Mouse (Mus musculus) liver, postnatal 0 days (tissue): Measurements from ENCODE around the gene Gm21970. TPM values are rescaled to one million over a fixed set of nuclear protein-coding genes. Genes with fewer than 3 reads are reported as not detected.
A peak's percentile ranks its signal among the peaks of the same experiment; 100 is the strongest.

Source experiments
- ATAC-seq: fragments of 200-750 bp; cut with Nextera tagmentation; 2 replicates; pipeline ENCODE4 v1.8.0; 2017; ENCODE audit warnings: mild to moderate bottlenecking, moderate library complexity
- DNase-seq: peaks from one replicate; pipeline ENCODE4 v3.0.0-alpha.2; 2016
- H3K27ac ChIP-seq: fragments of 300-500 bp; sonication (generic); 2 replicates; pipeline ENCODE4 v1.5.1; 2014; ENCODE audit warnings: antibody characterized with exemption, moderate library complexity, mild to moderate bottlenecking, low read depth
- H3K27me3 ChIP-seq: fragments of 300-500 bp; sonication (generic); 2 replicates; pipeline ENCODE4 v1.6.1; 2014; ENCODE audit warnings: low read length, control low read depth, mixed read lengths; ENCODE audit not compliant: insufficient read depth
- H3K36me3 ChIP-seq: fragments of 300-500 bp; sonication (generic); replicated peaks from 2 replicates; pipeline ENCODE4 v1.6.1; 2014; ENCODE audit warnings: mild to moderate bottlenecking, control low read depth, low read length, moderate library complexity, mixed read lengths; ENCODE audit not compliant: insufficient read depth
- H3K4me1 ChIP-seq: fragments of 300-500 bp; sonication (generic); 2 replicates; pipeline ENCODE4 v1.6.1; 2014; ENCODE audit warnings: antibody characterized with exemption, mild to moderate bottlenecking, control low read depth; ENCODE audit not compliant: insufficient read depth
- H3K4me2 ChIP-seq: fragments of 300-500 bp; sonication (generic); 2 replicates; pipeline ENCODE4 v1.6.1; 2014; ENCODE audit warnings: low read depth, mild to moderate bottlenecking, low read length, moderate library complexity, mixed read lengths
- H3K4me3 ChIP-seq: fragments of 300-500 bp; sonication (generic); 2 replicates; pipeline ENCODE4 v1.5.1; 2014; ENCODE audit warnings: low read depth, low read length
- H3K9ac ChIP-seq: fragments of 300-500 bp; sonication (generic); replicated peaks from 2 replicates; pipeline ENCODE4 v1.6.1; 2014; ENCODE audit warnings: mild to moderate bottlenecking, moderate library complexity
- H3K9me3 ChIP-seq: fragments of 300-500 bp; sonication (generic); 2 replicates; pipeline ENCODE4 v1.6.1; 2016; ENCODE audit warnings: mild to moderate bottlenecking, control low read depth, low read length, mixed read lengths
- CTCF ChIP-seq: sonication (generic); IDR thresholded peaks from 2 replicates; pipeline ENCODE4 v1.5.1; 2016; ENCODE audit warnings: antibody characterized with exemption, low read depth
- EP300 ChIP-seq: IDR thresholded peaks from 2 replicates; pipeline ENCODE4 v1.6.1; 2016; ENCODE audit warnings: antibody characterized with exemption, low read depth, mild to moderate bottlenecking
- WGBS: fragments of 180-500 bp; shearing (Covaris S2); extraction: QIAGEN DNeasy Blood & Tissue Kit; methylation state at CpG from one replicate; pipeline ENCODE4 v1.1.7; 2014; ENCODE audit not compliant: insufficient replicate concordance; 5-methylcytosine and 5-hydroxymethylcytosine counted together
- polyA plus RNA-seq: library from polyadenylated mRNA; unstranded; fragments of >200 nt; fragmentation: Nextera tagmentation; extraction: Ambion mirVana; gene quantifications from 2 replicates; pipeline ENCODE4 v1.2.1, GENCODE M21; 2015

The Gm21970 gene
- polyA plus RNA-seq, 1 experiment from 2014 or later = not detected

DNA sequence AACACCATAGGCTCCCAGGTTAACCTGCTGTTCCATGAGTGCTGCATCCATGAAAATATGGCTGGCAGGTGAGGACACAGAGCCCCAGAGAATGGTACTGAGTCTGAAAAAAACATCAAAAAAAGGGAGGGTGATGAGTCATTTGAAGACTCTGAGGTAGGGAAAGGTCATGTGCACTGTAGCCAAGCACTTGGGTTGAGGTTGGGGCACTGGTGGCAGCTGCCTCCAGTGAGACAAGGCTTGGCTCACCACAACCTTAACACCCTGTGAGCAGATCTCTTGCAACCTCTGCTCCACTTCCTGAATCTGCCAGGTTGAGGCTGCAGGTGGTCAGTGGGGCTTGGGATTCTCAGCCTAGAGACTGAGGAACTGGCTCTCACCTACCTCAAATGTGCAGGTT, 25.0 kb upstream of the Gm21970 start:
- no peak overlapping the region for H3K9ac ChIP-seq
- no peak overlapping the region for H3K4me3 ChIP-seq
- no peaks in the 10 kb centered on the region for H3K9me3 ChIP-seq
- DNase-seq (peak; percentile 38), ATAC-seq (peak; percentile 74)
- H3K36me3 ChIP-seq = no peaks in the 10 kb centered on the region
- H3K27ac ChIP-seq = peak overlapping the region; percentile 90
- no peak overlapping the region for H3K4me2 ChIP-seq
- no peaks in the 10 kb centered on the region for H3K27me3 ChIP-seq
- TF ChIP-seq EP300 = no peak
- TF ChIP-seq CTCF = no peak
- peaks cover 46% of the 10 kb centered on the region for H3K4me1 ChIP-seq

DNA sequence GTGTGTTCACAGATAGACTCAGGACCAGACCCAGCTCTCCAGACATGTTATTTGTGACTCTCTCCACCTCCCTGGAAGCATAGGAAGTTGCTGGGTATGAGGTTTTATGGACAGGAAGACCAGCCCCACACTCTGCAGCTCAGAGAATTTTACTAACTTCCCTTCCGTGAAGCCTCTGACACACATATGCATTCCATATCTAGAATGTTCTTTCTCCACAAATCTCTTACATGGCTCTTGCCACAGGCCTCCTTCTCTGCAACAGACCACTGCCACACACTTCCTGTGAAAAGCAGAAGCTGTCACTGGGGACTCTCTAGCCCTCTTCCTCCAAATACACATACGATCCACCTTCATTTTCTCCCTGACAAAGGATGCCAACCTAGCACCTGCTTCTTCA, 24.5 kb upstream of the Gm21970 start:
- TF ChIP-seq CTCF (no peak), EP300 (peak; percentile 36; the same call in 1 of the 2 replicates)
- 53% methylated on average over 2 of the region's 2 CpGs for WGBS
- no peak overlapping the region for H3K4me3 ChIP-seq
- H3K4me2 ChIP-seq = 0 out of 2 replicates have a peak overlapping the region, but pooled peaks have one; percentile 6
- H3K27ac ChIP-seq = peak overlapping the region; percentile 90
- H3K9me3 ChIP-seq = no peaks in the 10 kb centered on the region
- no peaks in the 10 kb centered on the region for H3K36me3 ChIP-seq
- ATAC-seq (peak; percentile 60), DNase-seq (peak; percentile 41)
- no peaks in the 10 kb centered on the region for H3K27me3 ChIP-seq
- peaks cover 44% of the 10 kb centered on the region for H3K4me1 ChIP-seq
- H3K9ac ChIP-seq = no peak overlapping the region

DNA sequence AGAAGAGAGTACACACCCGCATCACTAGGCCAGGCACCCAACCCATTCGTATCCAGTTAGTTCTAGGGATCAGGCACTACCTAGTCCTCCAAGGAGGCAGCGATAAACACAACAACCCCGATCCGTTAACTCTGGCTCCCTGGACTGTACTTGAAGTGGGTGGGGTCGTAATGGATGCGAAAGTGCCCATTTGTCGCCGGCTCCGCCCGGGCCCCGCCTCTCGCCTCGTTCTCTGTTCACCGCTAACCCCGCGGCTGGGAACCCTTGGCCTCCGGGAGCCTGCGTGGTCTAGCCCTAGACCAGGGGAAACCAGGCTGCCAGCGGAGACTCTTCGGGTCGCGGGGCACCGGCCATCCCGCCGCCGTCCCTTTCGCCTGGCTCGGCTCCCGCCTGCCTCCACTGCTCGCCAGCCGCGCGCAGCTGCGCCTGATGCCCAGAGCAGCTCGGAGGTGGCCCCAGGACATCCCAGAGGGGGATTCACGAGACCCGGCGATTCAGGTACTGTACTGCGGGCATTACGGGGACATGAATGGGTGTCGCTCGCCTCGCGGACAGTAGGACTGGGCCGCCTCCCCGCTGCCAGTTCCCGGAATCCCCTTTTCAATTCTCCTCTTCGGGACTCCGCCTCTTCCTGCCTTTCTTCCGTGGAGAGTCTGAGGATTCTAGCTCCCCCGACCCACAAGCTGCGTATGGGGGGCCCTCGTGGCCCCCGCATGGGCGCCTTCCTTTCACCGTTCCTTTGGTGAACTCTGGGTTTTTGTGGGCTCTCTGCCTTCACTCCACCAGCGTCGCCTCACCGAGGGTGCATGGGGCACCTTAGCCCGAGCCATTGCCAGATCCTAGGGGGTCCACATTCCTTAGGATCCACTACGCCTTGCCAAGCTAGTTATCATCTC, 18.7 kb upstream of the Gm21970 start, which contains the start of gene Ifnar2:
Gene Ifnar2 (plus strand): TSS at position 207 of the 896 bp plus-strand sequence.
- H3K4me2 ChIP-seq = peak within 1 kb of the TSS; percentile 70
- DNase-seq (peak; percentile 90), ATAC-seq (peak; percentile 92)
- under 1% methylated on average over 62 of the region's 62 CpGs for WGBS
- H3K27me3 ChIP-seq = no peaks in the 10 kb centered on the region
- H3K4me1 ChIP-seq = peaks cover 26% of the 10 kb centered on the region
- peak within 1 kb of the TSS; percentile 100 for H3K27ac ChIP-seq
- no peaks in the 10 kb centered on the region for H3K9me3 ChIP-seq
- TF ChIP-seq EP300 (peak; percentile 63; the same call in 1 of the 2 replicates), CTCF (no peak)
- peak within 1 kb of the TSS; percentile 100 for H3K4me3 ChIP-seq
- peak within 1 kb of the TSS; percentile 100 for H3K9ac ChIP-seq
- H3K36me3 ChIP-seq = peaks cover 20% of the 10 kb centered on the region

DNA sequence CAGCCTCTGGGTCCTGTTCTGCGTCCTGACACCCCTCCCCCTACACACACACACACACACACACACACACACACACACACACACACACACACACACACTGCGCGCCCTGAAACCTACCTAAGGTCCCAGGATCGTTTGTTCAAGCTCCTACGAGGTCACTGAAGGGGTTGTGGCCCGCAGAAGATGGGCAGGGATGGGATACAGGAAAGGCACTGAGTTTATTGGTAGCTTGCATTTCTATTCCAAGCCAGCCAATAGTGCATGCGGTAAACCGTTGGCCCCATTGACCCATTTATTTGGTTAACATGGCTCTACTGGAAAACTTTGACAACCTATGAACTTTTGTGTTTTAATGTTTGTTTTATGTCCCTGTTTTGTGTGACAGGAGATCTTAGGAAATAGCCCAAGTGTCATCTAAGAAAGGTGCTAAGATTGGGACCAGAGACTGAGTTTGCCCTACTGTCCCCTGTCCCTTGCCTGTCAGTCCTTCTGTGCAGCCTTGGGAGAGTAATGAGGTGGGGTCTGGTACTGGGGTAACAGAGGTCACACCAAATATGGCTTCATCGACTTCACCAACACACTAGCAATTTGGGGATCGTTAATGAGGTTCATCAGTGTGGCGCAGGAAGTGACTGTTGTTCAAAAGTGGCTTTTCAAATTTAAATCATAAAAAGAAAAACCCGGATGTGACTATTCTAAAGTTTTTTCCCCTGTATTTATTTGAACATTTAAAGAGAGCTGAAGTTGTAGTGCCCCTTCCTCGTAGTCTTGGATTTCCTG, 17.9 kb upstream of the Gm21970 start:
- peaks cover 23% of the 10 kb centered on the region for H3K36me3 ChIP-seq

DNA sequence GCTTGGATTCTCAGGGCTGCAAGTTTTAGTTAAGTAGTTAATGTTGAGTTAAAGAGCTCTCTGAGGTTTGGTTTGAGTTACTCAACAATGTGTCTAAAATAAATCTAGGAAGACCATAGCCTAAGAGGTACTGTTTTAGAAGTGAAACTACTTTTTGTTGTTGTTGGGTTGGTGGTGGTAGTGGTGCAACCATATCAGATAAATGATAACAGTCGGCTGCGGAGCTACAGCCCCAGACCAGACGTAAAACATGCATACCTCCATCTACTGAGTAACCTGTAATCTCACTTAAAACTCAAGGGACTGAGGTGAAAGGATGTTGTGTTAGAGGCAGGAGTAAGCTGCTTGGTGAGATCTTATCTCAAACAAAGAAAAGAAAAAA, 17.3 kb upstream of the Gm21970 start:
- peak overlapping the region; percentile 70 for H3K4me2 ChIP-seq
- 19% methylated on average over 3 of the region's 3 CpGs for WGBS

More for the DNA sequence above, 17.9 kb upstream of the Gm21970 start:
- Histone ChIP-seq H3K27ac (peak overlapping the region; percentile 100), H3K4me2 (peak overlapping the region; percentile 70), H3K4me3 (peak overlapping the region; percentile 100), H3K27me3 (no peaks in the 10 kb centered on the region), H3K4me1 (peaks cover 33% of the 10 kb centered on the region), H3K9me3 (no peaks in the 10 kb centered on the region), H3K9ac (peak overlapping the region; percentile 100)
- WGBS = 10% methylated on average over 13 of the region's 13 CpGs
- peak; percentile 46 for ATAC-seq
- TF ChIP-seq CTCF (no peak), EP300 (no peak)
- DNase-seq = peak; percentile 52

DNA sequence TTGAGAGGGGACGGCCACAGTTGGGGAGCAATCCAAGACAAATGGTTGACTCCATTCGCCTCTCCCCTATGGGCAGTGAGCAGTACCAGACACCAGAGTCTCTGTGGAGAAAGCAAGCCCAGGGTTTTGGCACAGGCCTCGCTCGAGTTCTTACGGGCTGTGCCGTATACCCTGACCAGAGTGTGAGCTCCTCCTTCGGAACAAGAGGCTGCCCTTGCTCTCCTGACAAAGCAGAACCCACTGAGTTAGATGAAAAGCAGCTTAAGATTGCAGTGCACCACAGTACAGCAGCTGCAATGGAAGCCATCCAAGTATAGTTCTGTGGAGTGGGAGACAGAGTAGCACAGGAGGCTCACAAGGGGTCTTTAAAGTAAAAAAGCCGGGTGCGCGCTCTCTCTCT, 14.8 kb upstream of the Gm21970 start:
- H3K4me3 ChIP-seq = no peak overlapping the region
- DNase-seq (no peak), ATAC-seq (no peak)
- no peak overlapping the region for H3K4me2 ChIP-seq
- H3K36me3 ChIP-seq = peaks cover 29% of the 10 kb centered on the region
- WGBS = 92% methylated on average over 10 of the region's 10 CpGs
- H3K27ac ChIP-seq = no peak overlapping the region
- H3K9ac ChIP-seq = no peak overlapping the region
- H3K9me3 ChIP-seq = no peaks in the 10 kb centered on the region
- H3K27me3 ChIP-seq = no peaks in the 10 kb centered on the region
- peaks cover 47% of the 10 kb centered on the region for H3K4me1 ChIP-seq
- TF ChIP-seq CTCF (no peak), EP300 (no peak)

More for the DNA sequence above, 17.3 kb upstream of the Gm21970 start:
- Histone ChIP-seq H3K9ac (peak overlapping the region; percentile 100), H3K36me3 (peaks cover 23% of the 10 kb centered on the region), H3K4me3 (peak overlapping the region; percentile 100), H3K9me3 (no peaks in the 10 kb centered on the region), H3K4me1 (peaks cover 39% of the 10 kb centered on the region), H3K27me3 (no peaks in the 10 kb centered on the region), H3K27ac (peak overlapping the region; percentile 100)
- TF ChIP-seq CTCF (no peak), EP300 (no peak)
- no peak for ATAC-seq
- peak; percentile 11 for DNase-seq
